Mouse (Mus musculus) layer of hippocampus, adult 9-11 months (tissue): ENCODE data around the gene Zfp619.
"Not testable (repeated sequence)": the region's sequence is repeated elsewhere in the genome, so short reads cannot be mapped to it uniquely, and the experiment has no call there.

Experiments
- DNase-seq: peaks from one replicate; pipeline ENCODE4 v3.0.0; 2022

Gene Zfp619

DNA sequence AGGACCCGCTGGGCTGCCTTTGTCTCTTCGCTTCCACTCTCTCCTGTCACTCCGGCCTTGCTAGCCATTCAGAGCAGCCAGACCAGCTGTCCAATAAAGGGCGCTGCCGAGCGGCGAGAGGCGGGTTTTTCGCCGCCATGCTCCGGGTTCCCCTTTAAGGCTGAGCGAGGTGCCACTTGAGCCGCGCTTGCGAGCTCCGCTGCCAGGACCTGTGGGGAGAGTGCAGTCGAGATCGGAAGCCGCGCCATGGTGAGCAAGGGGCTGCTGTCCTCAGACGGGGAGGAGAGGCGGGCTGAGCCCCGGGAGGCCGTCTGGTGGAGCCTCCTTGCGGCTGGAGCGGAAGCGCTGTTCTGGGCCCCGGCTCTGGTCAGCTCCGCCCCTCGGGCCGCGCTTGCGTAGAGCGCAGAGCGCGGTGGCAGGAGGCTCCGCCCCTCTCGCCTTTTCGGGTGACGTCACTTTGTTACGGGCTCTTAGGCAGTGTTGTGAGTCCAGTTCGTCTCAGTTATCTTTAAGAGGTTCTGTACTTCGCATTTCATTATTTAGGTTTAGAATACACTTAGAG lies at the start of gene Zfp619:
Gene Zfp619, plus strand, starts transcription at position 151 of the 562 bp plus-strand sequence.
- peak; percentile 95 for DNase-seq

DNA sequence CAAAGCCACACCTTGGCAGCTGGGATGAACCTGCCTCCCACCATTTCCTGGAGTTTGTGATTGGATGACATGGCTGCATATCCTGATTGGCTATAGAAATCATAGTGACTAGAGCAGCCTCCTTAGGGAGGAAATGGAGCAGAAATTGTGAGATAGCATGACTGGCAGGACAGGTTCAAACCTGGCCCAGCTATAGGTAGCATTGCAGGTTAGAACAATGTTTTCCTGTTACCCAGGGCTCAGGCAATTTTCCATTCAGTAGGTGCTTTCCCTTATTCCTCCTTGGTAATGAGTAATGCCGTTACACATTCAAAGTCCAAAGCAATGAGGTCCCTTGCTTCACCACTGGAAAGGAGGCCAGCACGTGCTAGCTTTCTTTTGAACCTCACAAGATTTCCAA lies 38.6 kb upstream of the Zfp619 start:
- DNase-seq: no peak

DNA sequence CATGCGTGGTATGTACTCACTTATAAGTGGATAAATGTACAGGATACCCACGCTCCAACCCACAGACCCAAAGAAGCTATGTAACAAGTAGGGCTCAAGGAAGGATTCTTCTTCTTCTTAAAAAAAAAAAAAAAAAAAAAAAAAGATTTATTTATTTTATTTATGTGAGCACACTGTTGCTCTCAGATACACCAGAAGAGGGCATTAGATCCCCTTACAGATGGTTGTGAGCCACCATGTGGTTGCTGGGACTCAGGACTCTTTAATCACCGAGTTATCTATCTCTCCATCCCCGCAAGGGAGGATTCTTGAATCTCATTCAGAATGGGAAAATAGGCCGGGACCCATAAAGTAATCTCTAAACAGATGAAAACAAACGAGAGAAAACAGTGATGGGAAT lies 33.2 kb upstream of the Zfp619 start:
- DNase-seq: no peak

DNA sequence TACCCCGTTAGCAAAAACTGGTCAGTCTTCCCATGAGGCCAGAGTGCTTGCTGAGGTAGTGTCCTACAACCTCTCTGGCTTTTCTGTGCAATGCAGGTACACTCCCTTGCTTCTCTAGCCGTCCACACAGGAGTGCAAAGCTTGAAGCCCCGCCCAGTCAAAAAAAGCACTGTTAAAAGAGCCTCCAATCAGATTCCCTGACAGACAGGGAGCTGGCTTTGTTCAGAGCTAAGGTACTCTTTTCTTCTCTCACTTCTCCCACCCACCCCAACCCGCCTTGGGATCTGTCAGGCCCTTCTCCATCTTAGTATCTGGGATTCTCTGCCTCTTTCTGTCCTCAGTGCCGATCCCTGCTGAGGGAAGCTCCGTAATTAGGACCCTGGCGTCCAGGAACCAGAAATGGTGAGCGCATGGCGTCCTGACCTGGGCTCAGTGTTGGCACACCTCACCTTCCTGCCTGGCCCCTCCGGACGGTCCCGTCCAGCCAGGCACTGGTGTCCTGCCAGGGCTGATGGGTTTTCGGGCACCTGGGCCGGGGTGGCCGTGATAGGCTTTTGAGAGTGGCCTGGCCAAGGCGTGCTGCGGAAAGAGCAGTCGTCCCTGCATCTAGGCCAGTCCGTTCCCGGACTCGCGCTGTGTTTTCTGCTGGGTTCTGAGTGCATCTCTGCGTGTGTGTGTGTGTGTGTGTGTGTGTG lies 30.3 kb upstream of the Zfp619 start:
- DNase-seq: no peak

DNA sequence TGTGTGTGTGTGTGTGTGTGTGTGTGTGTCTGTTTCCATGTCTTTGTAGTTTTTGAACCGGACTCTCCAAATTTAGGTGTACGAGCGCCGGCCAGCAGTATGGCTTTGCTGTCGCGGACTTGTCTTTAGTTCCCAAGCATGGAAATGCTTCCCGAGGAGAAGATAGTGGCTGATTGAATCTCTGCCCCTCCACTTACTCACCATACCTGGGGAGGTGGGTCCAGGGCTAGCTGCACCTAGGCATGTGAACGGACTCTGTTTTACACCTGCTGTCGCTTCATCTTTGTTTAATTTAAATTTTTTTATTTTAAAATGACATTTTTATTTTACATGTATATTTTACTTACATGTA lies 29.7 kb upstream of the Zfp619 start:
- no peak for DNase-seq

DNA sequence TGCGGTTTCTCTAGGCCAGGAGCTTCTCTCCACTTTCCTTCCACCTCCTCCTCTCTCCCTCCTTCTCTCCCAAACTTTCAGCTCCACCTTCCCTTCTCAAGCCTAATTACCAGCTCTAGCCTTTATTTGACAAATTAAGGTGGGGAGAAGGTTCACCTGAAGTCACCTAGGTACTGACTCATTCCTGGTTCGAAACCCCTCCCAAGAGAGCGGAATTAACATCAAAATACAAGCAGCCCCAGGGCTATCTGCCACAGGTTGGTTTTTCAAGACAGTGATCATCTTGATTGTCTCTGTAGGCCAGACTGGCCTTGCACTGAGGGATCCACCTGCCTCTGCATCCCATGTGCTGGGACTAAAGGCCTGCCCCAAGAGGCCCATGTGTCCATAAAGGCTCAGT lies 22.9 kb upstream of the Zfp619 start:
- no peak for DNase-seq

DNA sequence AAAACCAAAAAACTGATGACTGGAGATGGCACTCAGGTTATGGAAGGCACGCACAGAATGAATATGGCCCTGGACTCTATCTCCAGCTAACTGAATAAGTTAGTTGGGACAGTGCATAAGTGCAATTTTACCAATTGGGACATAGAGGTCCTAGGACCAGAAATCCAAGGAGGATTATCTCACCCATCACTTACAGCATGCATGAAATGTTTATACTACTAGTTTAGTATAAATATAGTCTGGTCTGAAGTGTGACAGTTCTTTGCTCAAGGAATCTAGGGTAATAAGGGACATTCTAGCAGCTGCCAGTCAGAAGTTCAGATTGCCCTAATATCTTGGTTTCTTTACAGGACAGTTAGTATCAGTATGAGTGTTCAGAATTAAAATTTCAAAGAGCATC lies 13.5 kb upstream of the Zfp619 start:
- no peak for DNase-seq

DNA sequence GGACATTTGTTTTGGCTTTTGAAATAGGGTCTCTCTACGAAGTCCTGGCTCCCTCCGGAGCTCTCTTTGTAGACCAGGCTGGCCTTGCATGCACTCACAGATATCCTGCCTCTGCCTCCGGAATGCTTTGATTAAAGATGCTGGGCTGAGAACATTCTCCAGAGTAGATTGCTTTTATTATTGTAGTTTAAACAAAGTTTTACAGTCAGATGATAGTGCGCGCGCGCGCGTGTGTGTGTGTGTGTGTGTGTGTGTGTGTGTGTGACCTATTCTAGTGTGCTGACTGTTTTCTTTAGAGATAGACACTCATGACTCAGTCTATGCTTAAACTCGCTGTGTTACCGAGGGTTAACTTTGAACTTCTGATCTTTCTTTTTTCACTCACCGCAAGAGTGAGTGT lies 796 bp downstream of the Zfp619 start:
- no peak for DNase-seq

DNA sequence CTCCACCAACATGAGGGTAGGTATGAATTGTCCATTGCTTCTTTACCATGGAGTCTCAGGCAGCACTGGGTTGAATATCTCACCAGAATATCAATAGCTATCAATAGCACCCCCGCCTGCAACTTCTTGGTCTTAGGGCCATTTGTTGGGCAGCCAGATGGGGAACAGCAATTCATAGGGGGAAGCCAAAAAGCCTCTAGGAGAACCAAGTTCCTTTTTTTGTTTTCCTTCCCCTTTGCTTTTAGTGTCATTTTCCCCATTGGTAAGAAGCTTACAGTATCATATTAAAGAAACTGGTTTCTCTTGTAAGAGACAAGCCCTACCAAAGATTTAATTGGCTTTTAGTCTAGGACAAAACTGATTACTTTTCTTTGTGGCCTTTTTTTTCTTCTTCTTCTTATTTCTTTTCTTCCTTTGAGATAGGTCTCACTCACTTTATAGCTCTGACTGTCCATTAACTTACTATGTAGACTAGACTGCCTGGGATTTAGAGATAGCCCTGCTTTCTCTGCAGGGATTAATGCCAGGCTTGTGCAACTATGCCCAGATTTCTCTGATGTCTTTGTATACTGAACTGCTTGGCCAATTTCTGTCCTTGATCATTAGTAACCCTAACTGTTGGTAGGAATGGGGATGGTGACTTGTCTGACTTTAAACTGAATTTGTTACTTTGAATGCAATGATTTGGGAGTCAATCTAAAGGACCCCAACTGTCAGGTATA lies 6.3 kb downstream of the Zfp619 start:
- DNase-seq: no peak

DNA sequence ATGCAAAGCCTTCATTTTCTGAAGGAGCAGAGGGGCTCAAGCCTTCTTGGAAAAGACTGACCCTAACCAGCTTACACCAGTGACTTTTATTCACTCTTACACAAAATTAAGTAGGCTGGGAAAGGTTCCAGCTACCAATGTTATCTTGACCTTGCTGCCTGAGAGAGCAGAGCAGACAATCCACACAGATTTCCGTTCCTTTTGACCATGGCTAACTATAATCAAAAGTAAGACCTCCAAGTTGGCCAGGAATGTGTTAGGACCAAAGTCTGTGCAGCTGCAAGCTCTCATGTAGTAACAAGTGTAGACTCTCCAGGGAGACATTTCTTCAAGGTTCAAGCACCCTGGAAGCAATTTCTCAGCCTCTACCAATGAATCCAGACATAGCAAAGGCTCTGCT lies 25.6 kb downstream of the Zfp619 start:
- DNase-seq: no peak

DNA sequence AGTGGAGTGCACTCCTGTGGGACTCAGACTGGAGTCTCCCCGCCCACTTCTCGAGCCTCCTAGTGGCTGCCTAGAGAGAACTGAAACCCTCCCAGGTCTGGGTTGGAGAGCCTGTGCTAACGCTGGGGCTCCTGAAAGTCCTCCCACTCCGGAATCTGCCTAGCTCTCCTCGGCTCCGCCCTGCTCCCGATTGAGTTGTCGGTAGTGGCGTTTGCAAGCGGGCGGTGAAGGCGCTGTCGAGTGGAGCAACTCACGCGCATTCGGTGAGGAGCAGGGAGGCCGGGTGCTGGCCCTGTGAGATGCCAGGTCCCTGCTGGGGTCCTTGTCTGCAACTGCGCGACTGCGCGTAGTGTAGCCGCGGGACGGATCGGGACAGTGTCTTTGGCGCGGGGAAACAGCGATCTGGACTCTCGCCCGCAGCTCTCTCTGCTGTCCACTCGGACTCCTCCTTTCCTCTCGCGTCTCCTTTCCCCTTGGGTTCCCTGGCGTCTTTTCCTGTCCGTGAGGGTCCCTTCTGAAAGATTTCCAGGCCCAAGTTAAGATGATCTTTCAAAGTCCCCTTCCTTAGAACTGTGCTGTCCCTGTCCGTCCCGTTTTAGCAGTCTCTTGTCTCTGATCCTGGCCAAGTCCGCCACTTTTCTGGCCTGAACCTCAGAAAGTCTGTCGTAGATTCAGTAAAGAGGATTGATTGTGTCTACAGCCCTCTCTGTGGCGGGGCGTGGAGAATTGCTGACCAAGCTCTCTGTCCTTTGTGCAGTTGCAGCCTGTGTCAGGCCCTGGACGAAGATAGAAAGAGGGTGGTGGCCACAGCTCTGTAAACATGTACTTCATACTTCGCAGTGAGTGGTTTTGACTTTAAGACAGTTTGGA lies 26.9 kb downstream of the Zfp619 start:
- peak; percentile 70 for DNase-seq

DNA sequence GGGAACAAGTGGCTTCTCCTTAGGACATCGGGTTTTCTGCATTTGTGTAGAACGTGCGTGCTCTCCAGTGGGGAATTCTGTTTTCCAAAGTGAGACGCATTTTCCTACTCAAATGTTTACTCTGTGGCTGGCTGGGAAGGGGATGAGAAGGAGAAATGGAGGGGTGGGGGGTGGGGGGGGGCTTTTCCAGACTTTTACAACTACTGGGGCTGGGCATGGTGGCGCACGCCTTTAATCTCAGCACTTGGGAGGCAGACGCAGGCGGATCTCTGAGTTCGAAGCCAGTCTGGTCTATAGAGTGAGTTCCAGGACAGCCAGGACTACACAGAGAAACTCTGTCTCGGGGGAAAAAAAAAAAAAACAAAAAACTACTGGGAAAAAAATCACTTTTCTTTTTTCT lies 27.6 kb downstream of the Zfp619 start:
- no peak for DNase-seq

DNA sequence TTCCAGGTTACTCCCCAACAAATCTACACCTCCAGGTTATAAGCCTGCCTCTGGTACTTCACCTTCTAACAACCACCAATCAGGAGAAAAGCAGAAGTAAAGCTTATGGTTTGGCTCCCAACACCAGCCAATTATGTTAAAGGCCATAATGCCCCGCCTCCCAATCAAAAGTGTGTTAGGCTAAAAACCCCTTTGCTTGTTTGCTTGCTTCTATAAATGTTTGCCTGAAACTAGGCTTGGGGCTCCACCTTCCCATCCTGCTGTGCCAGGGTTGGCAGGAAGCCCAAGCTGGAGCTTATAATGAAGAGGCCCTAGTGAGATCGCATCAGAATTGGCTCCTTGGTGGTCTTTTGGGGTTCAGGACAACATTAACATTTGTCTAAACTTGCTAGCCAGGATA lies 31.8 kb downstream of the Zfp619 start:
- no peak for DNase-seq

DNA sequence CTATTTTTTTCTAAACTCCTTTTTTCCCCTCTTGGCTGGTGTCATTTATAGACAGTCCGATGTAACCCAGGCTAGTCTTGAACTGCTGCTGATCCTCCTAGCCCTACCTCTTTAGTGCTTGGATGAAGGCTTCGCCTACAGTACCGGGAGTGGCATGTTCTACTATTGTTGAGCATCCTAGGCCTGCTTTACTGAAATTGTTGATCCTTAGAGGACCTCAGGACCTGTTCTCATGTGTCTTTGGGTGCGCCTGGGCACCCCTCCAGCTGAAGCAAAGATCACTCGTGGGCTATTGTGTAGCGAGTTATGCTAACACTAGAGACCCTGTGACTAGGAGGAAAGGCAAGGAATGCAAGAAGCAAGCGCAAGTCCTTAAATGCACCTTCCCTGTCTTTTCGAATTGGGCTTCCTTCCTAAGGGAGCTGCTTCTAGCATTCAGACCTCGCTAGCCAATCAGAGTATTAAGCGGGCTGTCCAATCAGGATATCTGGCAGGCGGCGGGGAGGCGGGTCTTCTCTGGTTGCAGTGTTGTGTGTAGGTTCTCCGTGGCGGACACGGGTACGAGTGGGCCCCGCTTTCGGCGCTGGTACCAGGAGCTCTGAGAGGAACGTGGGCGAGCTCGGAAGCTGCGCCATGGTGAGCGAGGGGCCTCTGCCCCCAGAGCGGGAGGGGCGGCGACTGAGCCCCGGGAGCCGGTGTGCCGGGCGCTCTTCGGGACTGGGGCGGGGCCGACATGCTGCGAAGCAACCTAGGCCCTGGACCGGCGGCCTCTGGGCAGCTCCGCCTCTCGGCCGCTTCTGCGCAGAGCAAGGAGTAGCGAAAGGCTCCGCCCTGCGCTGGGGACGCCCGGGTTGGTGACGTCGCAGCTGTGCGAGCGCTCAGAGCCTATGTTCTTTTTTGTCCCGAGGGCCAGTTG lies 34.7 kb downstream of the Zfp619 start:
- DNase-seq: peak; percentile 97

DNA sequence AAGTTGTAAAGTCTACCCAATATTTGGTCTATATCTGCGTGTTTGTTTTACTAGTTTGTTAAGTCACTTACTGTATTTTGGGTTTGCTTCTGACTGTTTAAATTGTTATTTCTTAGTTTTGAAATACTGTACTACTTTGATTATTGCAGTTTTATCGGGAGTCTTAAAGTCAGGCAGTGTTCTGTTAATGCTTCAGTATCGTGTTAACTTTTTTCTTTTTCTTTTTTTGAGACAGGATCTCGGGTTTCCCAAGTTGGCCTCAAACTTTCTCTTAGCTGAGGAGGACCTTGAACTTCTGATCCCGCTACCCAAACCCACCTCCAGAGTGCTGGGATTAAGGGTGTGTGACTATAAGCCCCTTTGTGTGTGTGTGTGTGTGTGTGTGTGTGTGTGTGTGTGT lies 35.4 kb downstream of the Zfp619 start:
- no peak for DNase-seq

DNA sequence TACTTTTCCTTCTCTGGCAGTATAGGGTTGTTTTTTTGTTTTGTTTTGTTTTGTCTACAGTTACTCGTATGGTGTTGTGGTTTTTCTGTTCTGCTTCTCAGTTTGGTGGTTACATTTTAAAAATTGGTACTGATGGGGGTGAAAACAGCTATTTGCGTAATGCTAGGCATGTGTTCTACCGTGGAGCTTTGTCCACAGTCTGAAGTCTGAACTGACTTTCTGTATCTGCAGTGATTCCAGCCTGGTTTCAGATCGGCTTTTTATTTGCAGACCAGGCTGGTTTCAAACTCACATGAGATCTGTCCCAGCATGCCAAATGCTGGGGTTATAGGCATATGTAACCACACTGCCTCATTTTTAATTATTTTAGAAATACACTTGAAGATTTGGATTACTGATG lies 36.3 kb downstream of the Zfp619 start:
- no peak for DNase-seq

DNA sequence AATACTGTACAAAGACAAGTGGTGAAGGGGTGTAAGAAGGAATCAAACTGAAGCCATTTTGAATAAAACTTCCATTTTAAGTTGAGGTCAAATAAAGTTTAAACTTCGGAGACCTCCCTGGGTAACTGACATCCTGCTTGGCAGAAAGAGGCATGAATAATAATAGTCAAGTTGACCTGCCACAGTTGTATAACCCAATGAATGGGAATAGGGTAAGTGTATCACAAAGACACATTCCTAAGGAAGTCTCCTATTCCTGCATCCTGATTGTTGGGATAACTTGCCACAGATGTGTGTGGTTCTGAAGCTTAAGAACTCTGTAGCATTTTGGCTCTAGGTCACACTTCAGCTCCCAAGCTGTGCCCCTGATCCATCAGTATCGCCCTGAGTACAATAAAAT lies 62.5 kb downstream of the Zfp619 start:
- no peak for DNase-seq

DNA sequence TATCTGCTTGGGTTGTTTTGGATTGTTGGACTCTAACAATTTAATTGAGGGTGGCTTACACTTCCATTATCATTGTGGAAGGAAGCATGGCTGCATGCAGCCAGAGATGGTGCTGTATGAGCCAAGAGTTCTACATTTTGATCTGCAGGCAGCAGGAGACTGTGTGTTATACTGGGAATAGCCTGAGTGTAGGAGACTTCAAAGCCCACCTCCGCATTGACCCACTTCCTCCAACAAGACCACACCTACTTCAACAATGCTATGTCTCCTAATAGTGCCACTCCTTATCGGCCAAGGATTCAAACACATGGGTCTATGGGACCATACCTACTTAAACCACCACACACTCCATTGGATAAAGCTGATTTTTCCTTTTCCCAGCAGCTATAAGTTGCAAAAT lies 63.0 kb downstream of the Zfp619 start:
- no peak for DNase-seq

DNA sequence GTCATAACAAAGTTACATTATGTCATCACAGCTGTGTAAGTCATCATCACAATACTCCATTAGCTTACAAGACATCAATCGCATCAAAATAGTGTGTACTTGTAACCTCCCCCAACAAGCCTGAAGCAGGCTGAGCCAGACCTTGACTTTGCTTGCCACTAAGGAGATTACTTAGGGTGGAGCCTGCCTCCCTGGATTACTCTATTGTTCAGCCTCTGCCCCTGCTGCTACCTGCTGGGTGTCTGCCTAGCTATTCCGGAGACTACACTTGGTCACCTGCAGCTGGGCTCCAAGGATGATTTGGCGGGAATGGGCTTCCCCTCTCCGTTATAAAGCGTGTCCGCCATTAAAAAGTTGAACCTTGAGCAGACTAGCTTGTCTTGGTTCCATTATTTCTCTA lies 69.3 kb downstream of the Zfp619 start:
- DNase-seq: not testable (repeated sequence)

DNA sequence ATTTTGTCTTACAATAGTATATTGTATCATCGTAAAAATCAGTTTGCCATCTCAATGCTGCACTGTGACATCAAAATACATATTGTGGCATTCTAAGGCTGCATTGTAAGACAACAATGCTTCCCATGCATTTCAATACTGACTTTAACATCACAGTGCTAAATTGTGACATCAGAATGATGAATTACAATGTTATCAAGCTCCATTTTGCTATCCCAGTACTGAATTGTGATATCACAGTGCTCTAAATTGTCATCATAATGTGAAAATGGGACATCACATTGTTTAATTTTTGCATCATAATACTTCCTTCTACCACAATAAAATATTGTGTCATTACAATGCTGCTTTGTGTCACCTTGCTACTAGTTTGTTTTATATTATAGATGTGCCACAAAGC lies 70.5 kb downstream of the Zfp619 start:
- no peak for DNase-seq

DNA sequence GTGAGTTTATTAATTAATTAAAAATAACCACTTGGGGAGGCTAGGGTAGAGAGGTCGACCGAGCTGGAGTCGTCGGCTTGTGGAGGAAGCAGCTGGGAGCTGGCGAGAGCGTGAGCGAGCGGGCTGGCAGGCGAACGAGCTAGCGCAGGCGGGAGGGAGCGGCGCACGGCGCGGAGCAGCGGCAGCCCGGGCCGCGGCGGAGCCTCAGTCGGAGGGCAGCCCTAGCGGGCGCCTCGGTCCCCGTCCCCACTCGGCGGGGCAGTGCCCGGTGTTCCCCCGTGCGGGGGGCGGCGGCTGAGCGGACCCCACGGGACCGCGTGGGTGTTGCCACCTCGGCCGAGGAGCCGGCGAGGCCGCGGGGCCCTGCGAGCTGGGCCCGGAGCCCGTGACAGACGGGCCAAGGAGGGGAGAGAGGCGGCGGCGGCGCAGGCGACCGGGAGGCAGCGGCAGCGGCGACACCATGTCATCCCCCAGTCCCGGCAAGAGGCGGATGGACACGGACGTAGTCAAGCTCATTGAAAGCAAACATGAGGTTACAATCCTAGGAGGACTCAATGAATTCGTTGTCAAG lies 71.0 kb downstream of the Zfp619 start:
- DNase-seq: peak; percentile 19

DNA sequence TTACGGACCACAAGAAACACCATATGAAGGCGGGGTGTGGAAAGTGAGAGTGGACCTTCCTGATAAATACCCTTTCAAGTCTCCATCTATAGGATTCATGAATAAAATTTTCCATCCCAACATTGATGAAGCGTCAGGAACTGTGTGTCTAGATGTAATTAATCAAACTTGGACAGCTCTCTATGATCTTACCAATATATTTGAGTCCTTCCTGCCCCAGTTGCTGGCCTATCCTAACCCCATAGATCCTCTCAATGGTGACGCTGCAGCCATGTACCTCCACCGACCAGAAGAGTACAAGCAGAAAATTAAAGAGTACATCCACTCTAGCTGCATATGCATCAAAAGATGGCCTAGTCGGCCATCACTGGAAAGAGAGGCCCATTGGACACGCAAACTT lies 71.5 kb downstream of the Zfp619 start:
- DNase-seq: not testable (repeated sequence)
